Mouse (Mus musculus) ES-E14 (cell line): ENCODE data around the gene 9130409I23Rik. TPM values are rescaled to one million over a fixed set of nuclear protein-coding genes. Genes with fewer than 3 reads are reported as not detected.

Source experiments
- DNase-seq: peaks from one replicate; pipeline ENCODE4 v3.0.0-alpha.2; 2013; ENCODE audit warnings: low read depth, low spot score
- H3K27ac ChIP-seq: 2 replicates; pipeline ENCODE4 v1.5.1; 2012; ENCODE audit warnings: low read depth, mild to moderate bottlenecking, low read length, moderate library complexity, mixed read lengths; ENCODE audit not compliant: poor library complexity, insufficient read depth, severe bottlenecking
- H3K36me3 ChIP-seq: 2 replicates; pipeline ENCODE4 v1.6.1; 2012; ENCODE audit warnings: mild to moderate bottlenecking, low read length, moderate library complexity, mixed read lengths; ENCODE audit not compliant: control insufficient read depth, poor library complexity, insufficient read depth, severe bottlenecking
- H3K4me1 ChIP-seq, 2 experiments: fragments of 150-350 bp in 1 of 2; sonication (generic) in 1 of 2; 2 replicates each; pipeline ENCODE4 v1.6.1; 2012; ENCODE audit warnings: low read length in 2 of 2, mild to moderate bottlenecking in 1 of 2, mixed read lengths in 1 of 2; ENCODE audit not compliant: control insufficient read depth in 2 of 2, insufficient read depth in 2 of 2, poor library complexity in 1 of 2
- H3K4me3 ChIP-seq, 2 experiments: fragments of 150-350 bp in 1 of 2; sonication (generic) in 1 of 2; 2 replicates each; pipeline ENCODE4 v1.5.1; 2012; ENCODE audit warnings: low read length in 2 of 2, low read depth in 1 of 2, mild to moderate bottlenecking in 1 of 2, mixed read lengths in 1 of 2; ENCODE audit not compliant: insufficient read depth in 1 of 2, poor library complexity in 1 of 2, severe bottlenecking in 1 of 2
- H3K9ac ChIP-seq: 2 replicates; pipeline ENCODE4 v1.6.1; 2012; ENCODE audit warnings: low read depth, mild to moderate bottlenecking, low read length, mixed read lengths; ENCODE audit not compliant: poor library complexity, insufficient read depth, severe bottlenecking
- H3K9me3 ChIP-seq: fragments of 150-350 bp; sonication (generic); 2 replicates; pipeline ENCODE4 v1.6.1; 2012; ENCODE audit warnings: low read depth, mild to moderate bottlenecking, low read length; ENCODE audit not compliant: control insufficient read depth, insufficient read depth
- CHD2 ChIP-seq: IDR thresholded peaks from 2 replicates; pipeline ENCODE4 v1.6.1; 2014; ENCODE audit warnings: mild to moderate bottlenecking, low read depth, low read length, inconsistent platforms
- HCFC1 ChIP-seq: IDR thresholded peaks from 2 replicates; pipeline ENCODE4 v1.6.1; 2012; ENCODE audit warnings: low read length, inconsistent platforms, borderline replicate concordance; ENCODE audit not compliant: insufficient read depth
- MAFK ChIP-seq: IDR thresholded peaks from 2 replicates; pipeline ENCODE4 v1.6.1; 2014; ENCODE audit warnings: mild to moderate bottlenecking, low read depth, low read length, inconsistent platforms; ENCODE audit not compliant: insufficient read depth
- ZC3H11A ChIP-seq: IDR thresholded peaks from 2 replicates; pipeline ENCODE4 v1.6.1; 2012; ENCODE audit warnings: low read depth, mild to moderate bottlenecking, inconsistent platforms, low read length, borderline replicate concordance
- ZNF384 ChIP-seq: IDR thresholded peaks from 2 replicates; pipeline ENCODE4 v1.6.1; 2012; ENCODE audit warnings: low read depth, low read length, inconsistent platforms
- in situ Hi-C, 2 experiments: fragments of 600-800 bp; cut with MboI; formaldehyde crosslinking; loops; one replicate each; pipeline ENCODE4 v1.15.1; 2025; ENCODE audit warnings: low sequenced_read_pairs in 2 of 2, inconsistent platforms in 1 of 2; ENCODE audit not compliant: unreplicated experiment in 2 of 2
- total RNA-seq: library from RNA; depleted of rRNA; stranded (reverse); fragments of 300-350 nt; gene quantifications from 2 replicates; pipeline ENCODE4 v1.2.3, GENCODE M21; 2012; rRNA removed

The 9130409I23Rik gene
- not detected in 2 replicates for total RNA-seq

DNA sequence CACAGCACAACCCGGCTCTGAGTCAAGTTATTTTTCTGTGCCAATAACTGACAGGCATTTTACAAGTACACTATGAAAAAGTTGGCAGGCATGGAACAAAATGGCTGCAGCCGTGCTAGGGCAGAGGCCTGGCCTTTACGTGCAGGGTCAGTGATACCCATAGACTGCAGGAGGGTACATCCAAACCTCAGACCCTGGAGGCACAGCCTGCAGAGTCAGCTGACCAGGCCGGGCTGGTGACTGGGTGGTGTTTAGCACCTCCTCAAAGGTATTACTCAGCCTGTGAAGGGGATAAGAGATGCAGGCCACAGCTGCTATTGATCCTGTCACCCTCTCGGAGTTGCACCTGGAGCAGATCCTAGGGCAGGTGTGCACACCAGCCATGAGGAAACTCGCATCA lies at the start of gene 9130409I23Rik:
TSS of gene 9130409I23Rik (plus strand) at position 301 of the 400 bp plus-strand sequence.
- H3K4me1 ChIP-seq, result no peaks in the 10 kb centered on the region
- H3K9ac ChIP-seq, result no peak within 1 kb of the TSS
- H3K36me3 ChIP-seq, result no peaks in the 10 kb centered on the region
- H3K27ac ChIP-seq, result no peak within 1 kb of the TSS
- no peak within 1 kb of the TSS for H3K4me3 ChIP-seq
- TF ChIP-seq MAFK (no peak), HCFC1 (no peak), ZC3H11A (no peak), CHD2 (no peak), ZNF384 (no peak)
- no peaks in the 10 kb centered on the region for H3K9me3 ChIP-seq
- no peak for DNase-seq
- in situ Hi-C loops, result no loop called here

DNA sequence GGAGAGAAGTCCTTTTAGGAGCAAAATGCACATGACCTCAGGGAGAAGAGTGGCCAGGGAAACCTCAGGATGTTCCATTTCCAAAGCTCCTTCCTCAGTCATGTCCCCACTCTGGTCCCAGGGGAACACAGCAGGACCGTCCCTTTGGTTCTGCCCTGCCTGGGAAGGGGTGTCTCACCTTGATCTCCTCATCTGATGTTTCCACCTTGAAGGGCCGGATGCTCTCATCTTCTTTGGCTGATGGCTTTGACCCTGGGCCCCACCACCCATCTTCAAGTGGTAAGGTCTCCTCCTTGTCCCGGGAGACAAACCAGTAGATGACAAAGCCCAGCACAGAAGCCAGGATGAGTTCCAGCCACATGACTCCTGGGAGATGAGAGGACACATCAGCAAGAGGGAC lies 49.4 kb upstream of the 9130409I23Rik start:
- TF ChIP-seq MAFK (no peak), ZC3H11A (no peak), HCFC1 (no peak), CHD2 (no peak), ZNF384 (no peak)
- Histone ChIP-seq H3K9me3 (no peaks in the 10 kb centered on the region), H3K4me1 (no peaks in the 10 kb centered on the region), H3K27ac (no peak overlapping the region), H3K9ac (no peak overlapping the region), H3K4me3 (no peak overlapping the region), H3K36me3 (no peaks in the 10 kb centered on the region)
- DNase-seq, result no peak
- in situ Hi-C loops, result no loop called here

DNA sequence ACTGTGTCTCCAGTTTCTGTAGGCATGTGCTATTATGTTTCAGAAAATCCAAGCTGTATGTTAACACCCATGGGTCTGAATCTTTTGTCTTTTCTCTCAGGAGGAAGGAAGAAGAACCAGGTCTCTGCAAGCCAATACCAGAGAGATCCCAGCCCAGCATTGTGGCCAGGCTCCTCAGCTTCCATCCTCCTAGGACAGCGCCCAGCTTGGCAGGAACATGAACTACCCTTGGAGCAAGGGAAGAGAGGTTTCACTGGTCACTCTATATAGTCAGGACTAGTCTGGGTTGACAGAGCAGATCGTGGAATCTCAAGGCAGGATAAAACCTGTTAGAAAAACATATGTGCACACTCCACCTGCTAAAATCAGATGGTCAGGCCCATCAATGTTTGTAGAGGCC lies 47.2 kb upstream of the 9130409I23Rik start:
- H3K9ac ChIP-seq, result no peak overlapping the region
- TF ChIP-seq ZC3H11A (no peak), MAFK (no peak), CHD2 (no peak), ZNF384 (no peak), HCFC1 (no peak)

DNA sequence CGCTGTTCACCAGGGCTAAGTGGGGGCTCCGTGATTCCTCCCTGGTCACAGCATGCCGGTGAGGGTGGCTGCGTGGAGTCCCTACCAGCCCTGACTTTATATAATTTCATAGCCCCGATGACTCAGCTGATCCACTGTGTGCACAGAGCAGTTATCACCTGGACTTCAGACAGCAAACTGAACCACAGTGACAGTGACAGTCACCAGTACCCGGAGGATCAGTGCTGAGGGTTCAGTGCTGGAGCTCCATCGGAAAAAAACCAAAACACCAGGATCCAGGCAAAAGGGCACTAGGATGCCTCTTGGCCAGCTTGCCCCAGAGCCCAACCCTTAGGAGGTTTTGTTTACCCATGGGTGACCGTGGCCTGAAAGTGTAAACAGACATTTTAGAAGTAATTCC lies 45.7 kb upstream of the 9130409I23Rik start:
- DNase-seq, result no peak
- H3K4me3 ChIP-seq, result no peak overlapping the region
- no peak overlapping the region for H3K27ac ChIP-seq
- no peak overlapping the region for H3K9ac ChIP-seq
- H3K4me1 ChIP-seq, result peaks cover 0 to 6% of the 10 kb centered on the region in 2 experiments; a peak in 2 of 4 replicates
- in situ Hi-C loops, result no loop called here
- H3K36me3 ChIP-seq, result no peaks in the 10 kb centered on the region
- no peak for TF ChIP-seq ZC3H11A
- TF ChIP-seq ZNF384, result no peak
- no peak for TF ChIP-seq MAFK
- no peak for TF ChIP-seq HCFC1
- TF ChIP-seq CHD2, result no peak
- no peaks in the 10 kb centered on the region for H3K9me3 ChIP-seq

More for the DNA sequence above, 47.2 kb upstream of the 9130409I23Rik start:
- no peaks in the 10 kb centered on the region for H3K36me3 ChIP-seq
- in situ Hi-C loops, result no loop called here
- H3K4me1 ChIP-seq, result no peaks in the 10 kb centered on the region
- H3K27ac ChIP-seq, result no peak overlapping the region
- no peaks in the 10 kb centered on the region for H3K9me3 ChIP-seq
- no peak overlapping the region for H3K4me3 ChIP-seq
- DNase-seq, result no peak

DNA sequence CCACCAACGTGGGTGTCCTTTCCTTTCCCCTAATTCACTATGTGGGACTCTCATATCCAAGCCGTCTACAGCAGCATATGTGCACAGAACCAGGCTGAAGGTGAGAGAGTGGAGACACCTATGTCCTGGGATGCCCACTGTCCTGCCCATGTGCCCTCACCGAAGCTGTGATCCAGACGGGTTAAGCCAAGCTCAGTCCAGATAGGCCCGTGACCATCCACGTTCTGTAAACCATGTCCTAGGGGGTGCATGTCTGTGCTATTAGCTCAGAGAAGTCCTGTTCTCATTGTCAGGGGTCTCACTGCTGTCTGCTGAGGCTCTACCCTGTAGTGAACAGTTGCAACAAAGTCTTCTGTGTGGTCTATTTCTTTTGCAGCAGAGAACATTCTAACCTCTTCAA lies 43.2 kb upstream of the 9130409I23Rik start:
- Histone ChIP-seq H3K9me3 (no peaks in the 10 kb centered on the region), H3K36me3 (no peaks in the 10 kb centered on the region), H3K27ac (no peak overlapping the region), H3K9ac (no peak overlapping the region), H3K4me1 (peaks cover 0 to 9% of the 10 kb centered on the region in 2 experiments; a peak in 2 of 4 replicates), H3K4me3 (no peak overlapping the region)
- in situ Hi-C loops, result no loop called here
- no peak for DNase-seq
- TF ChIP-seq HCFC1, result no peak
- no peak for TF ChIP-seq CHD2
- no peak for TF ChIP-seq ZC3H11A
- no peak for TF ChIP-seq ZNF384
- no peak for TF ChIP-seq MAFK
